Mouse (Mus musculus): ENCODE data around the gene Mroh2a.

DNA sequence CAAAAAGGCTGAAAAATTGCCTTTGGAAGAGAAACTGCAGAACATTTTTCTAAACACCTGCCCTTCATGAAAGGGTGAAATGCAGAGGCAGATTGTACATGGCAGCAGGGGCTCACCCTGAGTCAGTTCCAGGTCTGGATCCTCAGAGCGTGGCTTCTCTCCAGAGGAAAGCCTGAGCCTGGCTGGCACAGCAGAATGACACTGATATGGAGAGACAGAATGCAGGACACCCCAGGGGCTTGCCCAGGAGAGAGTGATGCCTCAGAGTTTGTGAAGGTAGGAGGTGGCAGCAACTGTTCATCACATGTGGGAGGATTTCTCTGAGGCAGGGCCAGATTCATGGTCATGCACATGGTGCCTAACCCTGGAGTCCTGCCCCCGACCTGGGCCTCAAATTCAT, 26.8 kb upstream of the Mroh2a start:
- TF ChIP-seq CTCF (IDR thresholded peaks at IDR 0.05; ENCODE audit: insufficient read depth, low read depth, low read length) (no peak), POLR2A (IDR thresholded peaks at IDR 0.05; ENCODE audit: insufficient read depth, low read depth, low read length) (no peak)

All from olfactory bulb, adult 2 months (tissue).